17 mouse cellular contexts compared by ENCODE assay signal in genomic region chr2:173534581-173534980, GRCm38 (mm10). TPM values are rescaled to one million over a fixed set of nuclear protein-coding genes. Genes with fewer than 3 reads are reported as not detected.
DNase-seq lines count a peak whose midpoint lies in the region; ATAC-seq and TF ChIP-seq lines count a peak whose summit lies in the region.
"Had no signal": no experiment of that assay in that cellular context is flagged by ENCODE, and none has a peak within 500 bp of the region (broad histone marks: within the 10 kb centered on the region; RNA-seq: fewer than 3 reads in every experiment).

No protein-coding gene starts in this region.

- H3K9ac ChIP-seq in intestine, postnatal 0 days (ENCODE audit: low read depth, low read length): no peak overlapping the region
- H3K9ac ChIP-seq: hindbrain, embryonic 15.5 days had no signal

- no peaks in the 10 kb centered on the region for H3K9me3 ChIP-seq in intestine, postnatal 0 days (ENCODE audit: control insufficient read depth)
- H3K9me3 ChIP-seq: embryonic facial prominence, embryonic 10.5 days; hindbrain, embryonic 15.5 days had no signal

- WGBS in intestine, postnatal 0 days: 37% methylated on average over 7 of the region's 7 CpGs
- WGBS in thymus, adult 2 months: 6% methylated on average over 7 of the region's 7 CpGs

- H3K27me3 ChIP-seq in intestine, postnatal 0 days (replicated peaks; ENCODE audit: control insufficient read depth, insufficient read depth, low read length): no peaks in the 10 kb centered on the region
- no peaks in the 10 kb centered on the region for H3K27me3 ChIP-seq in thymus, adult 2 months (ENCODE audit: control insufficient read depth, insufficient read depth, low read length)
- H3K27me3 ChIP-seq: hindbrain, embryonic 15.5 days had no signal

- H3K36me3 ChIP-seq in intestine, postnatal 0 days (ENCODE audit: control insufficient read depth, insufficient read depth): no peaks in the 10 kb centered on the region
- H3K36me3 ChIP-seq in thymus, adult 2 months (ENCODE audit: control insufficient read depth, insufficient read depth, low read length): no peaks in the 10 kb centered on the region
- H3K36me3 ChIP-seq: embryonic facial prominence, embryonic 10.5 days; hindbrain, embryonic 15.5 days had no signal

- no peak for TF ChIP-seq POLR2A in thymus, adult 2 months (IDR thresholded peaks at IDR 0.05; ENCODE audit: control insufficient read depth, extremely low read depth, insufficient read depth, low read length, poor library complexity)

- no peak for TF ChIP-seq CTCF in intestine, postnatal 0 days (IDR thresholded peaks at IDR 0.05; ENCODE audit: low read depth)
- TF ChIP-seq CTCF in thymus, adult 2 months (IDR thresholded peaks at IDR 0.05; ENCODE audit: borderline replicate concordance, control insufficient read depth, extremely low read depth, insufficient read depth, low read length, poor library complexity): no peak

- ATAC-seq in intestine, postnatal 0 days: peak; percentile 87

- H3K4me2 ChIP-seq in intestine, postnatal 0 days (replicated peaks; ENCODE audit: low read depth): no peak overlapping the region
- H3K4me2 ChIP-seq: hindbrain, embryonic 15.5 days had no signal

- H3K27ac ChIP-seq in intestine, postnatal 0 days (ENCODE audit: low read depth, low read length): peak overlapping the region; percentile 76
- H3K27ac ChIP-seq in thymus, adult 2 months (ENCODE audit: control insufficient read depth, insufficient read depth, low read length): no peak overlapping the region
- H3K27ac ChIP-seq: embryonic facial prominence, embryonic 10.5 days; hindbrain, embryonic 15.5 days; kidney, postnatal 0 days had no signal

- no peak overlapping the region for H3K4me3 ChIP-seq in intestine, postnatal 0 days (ENCODE audit: low read depth, low read length)
- H3K4me3 ChIP-seq in thymus, adult 2 months (ENCODE audit: control insufficient read depth, insufficient read depth, low read length): no peak overlapping the region
- H3K4me3 ChIP-seq: embryonic facial prominence, embryonic 10.5 days; hindbrain, embryonic 15.5 days had no signal

- peaks cover 4% of the 10 kb centered on the region; the same call in 1 of the 2 replicates for H3K4me1 ChIP-seq in intestine, postnatal 0 days (replicated peaks; ENCODE audit: control insufficient read depth, insufficient read depth, low read length)
- H3K4me1 ChIP-seq in thymus, adult 2 months (replicated peaks; ENCODE audit: control insufficient read depth, insufficient read depth, low read length): peaks cover 14% of the 10 kb centered on the region
- H3K4me1 ChIP-seq: hindbrain, embryonic 15.5 days had no signal

- peak; percentile 78 for DNase-seq in CD4-positive, CD25-positive, alpha-beta regulatory T cell, adult 2 months (ENCODE audit: low read depth, low spot score)
- DNase-seq in T-cell, adult 2 months (ENCODE audit: low spot score): peak; percentile 87
- DNase-seq in thymus, adult 2 months: peak; percentile 51
- no peak for DNase-seq in retina, postnatal 1 day
- DNase-seq in c-Kit-positive CD71-positive TER-119-positive erythroid progenitor cells, embryonic 14.5 days (ENCODE audit: low spot score): no peak
- no peak for DNase-seq in frontal cortex, adult 2 months (ENCODE audit: extremely low spot score in 1 of 2, low spot score in 1 of 2)
- DNase-seq: adrenal gland, postnatal 10 days; cerebellum, postnatal 10 days; gastrocnemius, postnatal 25 days; lung, adult 2 months; right cerebral cortex, postnatal 4 days had no signal

RNA-seq across cellular contexts. Expression of gene 1700021F07Rik, which starts 12.2 kb away (rescaled TPM):
- not detected in 2 replicates for polyA plus RNA-seq in intestine, postnatal 0 days (2015; fragmentation: Nextera tagmentation; extraction: Ambion mirVana)
- not detected in 2 replicates for polyA plus RNA-seq in thymus, adult 2 months (2012; rRNA removed)
- polyA plus RNA-seq in frontal cortex, adult 2 months (2012; rRNA removed): not detected in 2 replicates
- polyA plus RNA-seq: embryonic facial prominence, embryonic 10.5 days; heart, embryonic 14.5 days; hindbrain, embryonic 15.5 days; kidney, postnatal 0 days; limb, embryonic 11.5 days; lung, adult 2 months had no signal

RNA-seq across cellular contexts. Expression of gene Ankrd60, which starts 43.6 kb away (rescaled TPM):
- not detected in 2 replicates for polyA plus RNA-seq in intestine, postnatal 0 days (2015; fragmentation: Nextera tagmentation; extraction: Ambion mirVana)
- polyA plus RNA-seq in thymus, adult 2 months (2012; rRNA removed): 0.31 TPM in 1 of 2 replicates, not detected in the other
- polyA plus RNA-seq in frontal cortex, adult 2 months (2012; rRNA removed): not detected in 2 replicates
- polyA plus RNA-seq: embryonic facial prominence, embryonic 10.5 days; heart, embryonic 14.5 days; hindbrain, embryonic 15.5 days; kidney, postnatal 0 days; limb, embryonic 11.5 days; lung, adult 2 months had no signal

Comparison
In these comparisons a context has a peak if more than half of its experiments do, and no peak if none do; other contexts are left out.
1. DNase-seq: peak in CD4-positive, CD25-positive, alpha-beta regulatory T cell, adult 2 months (single experiment), T-cell, adult 2 months (single experiment) and thymus, adult 2 months (single experiment); none in retina, postnatal 1 day (single experiment), c-Kit-positive CD71-positive TER-119-positive erythroid progenitor cells, embryonic 14.5 days (single experiment) and frontal cortex, adult 2 months (0 of 2).